Mouse (Mus musculus): ENCODE measurements around the gene Fam163a.

DNA sequence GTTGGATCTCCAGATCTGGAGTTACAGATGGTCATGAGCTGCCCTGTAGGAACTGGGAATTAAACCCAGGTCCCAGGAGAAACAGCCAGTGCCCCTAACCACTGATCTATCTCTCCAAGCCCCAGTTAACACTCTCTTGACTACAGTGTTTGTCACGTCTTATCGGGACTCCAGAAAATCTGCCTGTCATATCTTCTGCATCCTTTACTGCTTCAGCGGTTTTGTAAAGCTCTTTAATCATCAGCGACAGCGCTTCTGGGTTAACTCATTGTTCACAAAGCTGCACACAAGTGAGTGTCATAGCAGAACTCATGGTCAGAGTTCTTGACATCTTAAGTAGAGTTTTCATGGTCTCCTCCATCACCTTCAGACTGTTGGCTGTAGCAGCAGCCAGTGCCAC is 22.1 kb upstream of the Fam163a start:
- TF ChIP-seq CTCF (IDR thresholded peaks at IDR 0.05; ENCODE audit: control insufficient read depth, insufficient read depth, insufficient replicate concordance, low read depth, low read length) = no peak
- TF ChIP-seq POLR2A (IDR thresholded peaks at IDR 0.05; ENCODE audit: control insufficient read depth, low read depth, low read length) = no peak
